Mouse (Mus musculus): ENCODE measurements at regions not wholly inside any gene's neighbourhood (a gene's known extent, or its start where the extent isn't known, plus 50 kb on each side); places are given as distances from the start of the nearest gene placed in this dataset.

DNA sequence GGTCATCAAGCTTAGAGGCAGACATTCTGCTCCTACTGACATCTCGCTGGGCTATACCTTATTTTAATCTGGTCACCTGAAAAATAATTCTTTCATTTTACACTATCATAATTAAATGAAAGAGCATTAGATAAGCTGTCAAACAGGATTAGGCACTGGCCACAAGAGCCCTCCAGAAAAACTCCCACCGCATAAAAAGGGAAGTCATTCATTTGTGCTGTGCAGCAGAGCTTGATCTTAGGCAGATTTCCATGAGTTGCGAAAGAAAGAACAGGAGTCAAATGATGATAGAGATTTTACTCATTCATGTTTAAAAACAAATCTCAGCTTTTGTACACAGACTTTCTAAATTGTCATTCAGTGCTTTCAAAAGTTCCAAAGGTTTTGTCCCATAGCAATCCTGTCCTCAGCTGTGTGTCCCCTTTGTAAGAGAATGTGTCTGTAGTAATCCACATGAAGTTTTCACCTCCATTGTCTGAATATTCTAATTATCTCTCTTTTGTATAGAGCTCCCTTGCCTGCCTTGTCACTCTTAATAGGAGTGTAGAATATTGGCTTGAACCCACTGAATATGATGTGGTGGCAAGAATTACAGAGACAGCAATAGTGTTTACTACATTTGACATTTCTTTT is 176.1 kb downstream of the Ptprc start:
- TF ChIP-seq EP300 (IDR thresholded peaks at IDR 0.05; ENCODE audit: low read length) (no peak), CTCF (conservative IDR thresholded peaks at IDR 0.05 in 1 of 2, IDR thresholded peaks at IDR 0.05 in 1 of 2; ENCODE audit: low read depth in 2 of 2, low read length in 2 of 2) (no peak), RAD21 (IDR thresholded peaks at IDR 0.05; ENCODE audit: low read depth, low read length) (no peak)
